Mouse (Mus musculus) ES-Bruce4 (cell line): ENCODE measurements around the gene Zfp638.
A peak's percentile ranks its signal among the peaks of the same experiment; 100 is the strongest.

Experiments used
- CTCF ChIP-seq: IDR thresholded peaks from one replicate; pipeline ENCODE4 v1.8.1; 2011; ENCODE audit warnings: low read depth, low read length
- POLR2A ChIP-seq: IDR thresholded peaks from one replicate; pipeline ENCODE4 v1.8.1; 2011; ENCODE audit warnings: low read length; ENCODE audit not compliant: insufficient read depth

DNA sequence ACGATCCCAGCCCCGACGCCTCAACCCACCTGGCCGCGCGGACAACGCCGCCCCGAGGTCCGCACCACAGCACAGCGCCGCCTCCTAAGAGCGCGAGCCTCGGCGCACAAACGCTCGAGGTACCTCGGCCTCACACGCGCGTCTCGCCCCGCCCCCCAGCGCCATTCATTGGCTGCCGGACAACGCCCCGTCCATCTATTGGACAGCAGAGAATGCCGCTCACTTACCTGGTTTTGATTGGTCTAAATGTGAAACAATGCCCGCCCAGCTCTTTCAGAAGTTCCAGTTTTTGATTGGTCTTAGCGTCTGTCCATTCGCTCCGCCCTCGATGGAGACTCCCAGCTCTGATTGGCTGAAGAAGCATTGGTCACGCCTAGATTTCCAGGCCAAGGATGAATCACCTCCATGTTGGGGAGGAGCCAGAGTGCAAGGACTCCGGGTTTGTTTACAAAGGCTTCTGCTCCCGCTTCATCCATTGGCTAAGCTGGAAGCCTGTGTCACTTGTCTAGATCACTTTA is 35.2 kb upstream of the Zfp638 start, which contains the start of gene Paip2b:
- TF ChIP-seq CTCF (no peak), POLR2A (peak; percentile 96)
